Mouse (Mus musculus) midbrain, embryonic 13.5 days (tissue): ENCODE measurements around the gene Skiv2l. TPM values are rescaled to one million over a fixed set of nuclear protein-coding genes. Genes with fewer than 3 reads are reported as not detected.
A peak's percentile ranks its signal among the peaks of the same experiment; 100 is the strongest.

Experiments
- ATAC-seq: fragments of 200-750 bp; cut with Nextera tagmentation; 2 replicates; pipeline ENCODE4 v1.8.0; 2017; ENCODE audit warnings: mild to moderate bottlenecking, moderate TSS enrichment, moderate library complexity
- H3K27ac ChIP-seq: fragments of 300-500 bp; sonication (generic); 2 replicates; pipeline ENCODE4 v1.5.1; 2015; ENCODE audit warnings: inconsistent platforms, mild to moderate bottlenecking, moderate library complexity
- H3K27me3 ChIP-seq: fragments of 300-500 bp; sonication (generic); 2 replicates; pipeline ENCODE4 v1.6.1; 2015; ENCODE audit warnings: mild to moderate bottlenecking, inconsistent platforms
- H3K36me3 ChIP-seq: fragments of 300-500 bp; sonication (generic); 2 replicates; pipeline ENCODE4 v1.6.1; 2015; ENCODE audit warnings: mild to moderate bottlenecking, inconsistent platforms
- H3K4me1 ChIP-seq: fragments of 300-500 bp; sonication (generic); replicated peaks from 2 replicates; pipeline ENCODE4 v1.6.1; 2015; ENCODE audit warnings: inconsistent platforms
- H3K4me2 ChIP-seq: fragments of 300-500 bp; sonication (generic); replicated peaks from 2 replicates; pipeline ENCODE4 v1.6.1; 2015; ENCODE audit warnings: moderate library complexity, mild to moderate bottlenecking, inconsistent platforms
- H3K4me3 ChIP-seq: fragments of 300-500 bp; sonication (generic); replicated peaks from 2 replicates; pipeline ENCODE4 v1.5.1; 2015; ENCODE audit warnings: mild to moderate bottlenecking, inconsistent platforms
- H3K9ac ChIP-seq: fragments of 300-500 bp; sonication (generic); replicated peaks from 2 replicates; pipeline ENCODE4 v1.6.1; 2015; ENCODE audit warnings: mild to moderate bottlenecking, inconsistent platforms
- H3K9me3 ChIP-seq: fragments of 300-500 bp; sonication (generic); 2 replicates; pipeline ENCODE4 v1.6.1; 2016; ENCODE audit warnings: mild to moderate bottlenecking, inconsistent platforms
- WGBS: fragments of 180-500 bp; shearing (Covaris S2); methylation state at CpG from one replicate; pipeline ENCODE4 v1.1.7; 2015; 5-methylcytosine and 5-hydroxymethylcytosine counted together
- polyA plus RNA-seq: library from polyadenylated mRNA; unstranded; fragments of >200 nt; fragmentation: Nextera tagmentation; extraction: Ambion mirVana; gene quantifications from 2 replicates; pipeline ENCODE4 v1.2.1, GENCODE M21; 2015

The Skiv2l gene
- 59.3 and 61.3 TPM in 2 replicates for polyA plus RNA-seq

- peak; percentile 97 for ATAC-seq
- under 1% methylated on average over 52 of the region's 65 CpGs for WGBS
- H3K4me2 ChIP-seq = peak within 1 kb of the TSS; percentile 97
- peak within 1 kb of the TSS; percentile 90 for H3K9ac ChIP-seq
- H3K36me3 ChIP-seq = peaks cover 59% of the 10 kb centered on the region
- peak within 1 kb of the TSS; percentile 61 for H3K27ac ChIP-seq
- no peaks in the 10 kb centered on the region for H3K27me3 ChIP-seq
- peak within 1 kb of the TSS; percentile 91 for H3K4me3 ChIP-seq
- H3K4me1 ChIP-seq = peaks cover 26% of the 10 kb centered on the region
- no peaks in the 10 kb centered on the region for H3K9me3 ChIP-seq
Observed at GRCm38 (mm10) chr17:34849722-34850516, at the start of gene Skiv2l, which contains the start of gene Nelfe. Skiv2l (minus strand) TSS chr17:34850210. Nelfe (plus strand) TSS chr17:34850391.

- peak; percentile 14 for ATAC-seq
- H3K36me3 ChIP-seq = peaks cover 42% of the 10 kb centered on the region
- under 1% methylated on average over 36 of the region's 45 CpGs for WGBS
- peak overlapping the region; percentile 99 for H3K4me2 ChIP-seq
- H3K27me3 ChIP-seq = no peaks in the 10 kb centered on the region
- peak overlapping the region; percentile 95 for H3K27ac ChIP-seq
- H3K9ac ChIP-seq = peak overlapping the region; percentile 97
- no peaks in the 10 kb centered on the region for H3K9me3 ChIP-seq
- peak overlapping the region; percentile 96 for H3K4me3 ChIP-seq
- peaks cover 48% of the 10 kb centered on the region for H3K4me1 ChIP-seq
Observed at GRCm38 (mm10) chr17:34899053-34899889, 49.3 kb upstream of the Skiv2l start.

- H3K9me3 ChIP-seq = no peaks in the 10 kb centered on the region
- H3K4me1 ChIP-seq = peaks cover 51% of the 10 kb centered on the region
- H3K4me2 ChIP-seq = peak overlapping the region; percentile 99
- peak overlapping the region; percentile 96 for H3K4me3 ChIP-seq
- no peak for ATAC-seq
- H3K27ac ChIP-seq = peak overlapping the region; percentile 95
- H3K9ac ChIP-seq = peak overlapping the region; percentile 97
- H3K36me3 ChIP-seq = peaks cover 36% of the 10 kb centered on the region
- no peaks in the 10 kb centered on the region for H3K27me3 ChIP-seq
- 0% methylated on average over 3 of the region's 47 CpGs for WGBS
Observed at GRCm38 (mm10) chr17:34898706-34899052, 48.7 kb upstream of the Skiv2l start.

GRCm38 (mm10) chr17:34898160-34898586 lies 48.2 kb upstream of the Skiv2l start, which contains the start of the genes C2 and Ehmt2:
C2 (minus strand) TSS chr17:34898265.
Ehmt2 (plus strand) TSS chr17:34898469.
- Histone ChIP-seq H3K4me1 (peaks cover 55% of the 10 kb centered on the region), H3K27me3 (no peaks in the 10 kb centered on the region), H3K4me3 (peak within 1 kb of the TSS; percentile 96), H3K9ac (peak within 1 kb of the TSS; percentile 97), H3K4me2 (peak within 1 kb of the TSS; percentile 99), H3K9me3 (no peaks in the 10 kb centered on the region), H3K27ac (peak within 1 kb of the TSS; percentile 95), H3K36me3 (peaks cover 31% of the 10 kb centered on the region)
- peak; percentile 28 for ATAC-seq
- under 1% methylated on average over 34 of the region's 44 CpGs for WGBS

DNA sequence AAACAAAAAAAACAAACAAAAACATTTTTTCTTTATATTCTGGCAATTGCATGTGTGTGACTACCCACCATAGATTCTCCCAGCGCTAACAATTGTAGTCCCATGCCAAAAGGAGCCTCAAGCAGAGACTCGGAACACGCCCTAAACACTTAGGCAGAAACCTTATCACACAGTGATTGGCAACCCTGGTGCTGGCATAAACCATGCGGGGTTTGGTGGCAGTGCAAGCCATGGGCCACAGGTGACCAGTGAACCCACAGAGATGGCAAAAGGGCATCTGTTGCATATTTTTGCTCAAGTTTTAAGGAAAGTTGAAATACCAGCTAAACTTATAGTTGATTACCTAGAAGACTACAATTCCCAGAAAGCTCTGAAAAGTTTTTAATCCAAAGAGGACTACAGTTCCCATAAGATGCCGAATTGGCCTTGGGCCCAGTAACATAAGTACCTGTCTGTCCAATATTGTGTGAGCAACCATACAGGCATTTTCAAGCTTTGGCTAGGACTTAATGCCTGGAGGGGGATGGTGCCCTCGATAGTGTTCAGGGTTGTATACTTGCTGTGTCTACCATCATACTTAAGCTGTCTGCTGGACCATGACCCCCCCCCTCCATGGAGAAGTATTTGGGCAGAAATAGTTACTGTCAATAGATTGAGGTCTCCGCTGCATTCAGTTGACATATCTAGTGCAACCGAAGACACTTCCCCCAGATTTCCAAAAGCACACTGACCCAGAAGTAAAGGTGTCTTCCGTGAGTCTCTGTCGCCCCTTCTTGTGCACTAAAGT lies 47.6 kb upstream of the Skiv2l start:
- peak overlapping the region; percentile 97 for H3K9ac ChIP-seq
- H3K36me3 ChIP-seq = peaks cover 25% of the 10 kb centered on the region
- H3K9me3 ChIP-seq = no peaks in the 10 kb centered on the region
- WGBS = 20% methylated on average over 10 of the region's 10 CpGs
- peak overlapping the region; percentile 96 for H3K4me3 ChIP-seq
- H3K4me1 ChIP-seq = peaks cover 55% of the 10 kb centered on the region
- ATAC-seq = no peak
- H3K27ac ChIP-seq = peak overlapping the region; percentile 95
- H3K27me3 ChIP-seq = no peaks in the 10 kb centered on the region
- H3K4me2 ChIP-seq = peak overlapping the region; percentile 99

DNA sequence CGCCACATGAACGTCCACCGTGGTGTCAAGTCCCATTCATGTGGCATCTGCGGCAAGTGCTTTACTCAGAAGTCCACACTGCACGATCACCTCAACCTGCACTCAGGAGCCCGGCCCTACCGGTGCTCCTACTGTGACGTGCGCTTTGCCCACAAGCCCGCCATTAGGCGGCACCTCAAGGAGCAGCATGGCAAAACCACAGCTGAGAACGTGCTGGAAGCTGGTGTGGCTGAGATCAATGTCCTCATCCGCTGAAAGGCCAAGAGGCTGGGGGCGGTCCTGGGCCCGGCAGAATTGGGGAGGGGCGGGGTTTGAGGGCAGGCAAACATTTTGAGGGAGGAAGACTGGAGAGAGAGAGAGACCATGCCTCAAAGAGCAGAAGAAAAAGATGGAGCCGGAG lies 46.4 kb upstream of the Skiv2l start:
- Histone ChIP-seq H3K4me1 (peaks cover 55% of the 10 kb centered on the region), H3K9ac (peak overlapping the region; percentile 97; the same call in 1 of the 2 replicates), H3K4me3 (peak overlapping the region; percentile 86), H3K27me3 (no peaks in the 10 kb centered on the region), H3K36me3 (peaks cover 16% of the 10 kb centered on the region), H3K9me3 (no peaks in the 10 kb centered on the region), H3K27ac (peak overlapping the region; percentile 30; the same call in 1 of the 2 replicates), H3K4me2 (peak overlapping the region; percentile 99)
- ATAC-seq = no peak
- 84% methylated on average over 17 of the region's 17 CpGs for WGBS

GRCm38 (mm10) chr17:34895724-34896123 lies 45.7 kb upstream of the Skiv2l start:
- peak overlapping the region; percentile 99 for H3K4me2 ChIP-seq
- H3K27me3 ChIP-seq = no peaks in the 10 kb centered on the region
- WGBS = 94% methylated on average over 15 of the region's 15 CpGs
- peak overlapping the region; percentile 97 for H3K9ac ChIP-seq
- ATAC-seq = no peak
- peaks cover 50% of the 10 kb centered on the region for H3K4me1 ChIP-seq
- H3K36me3 ChIP-seq = peaks cover 11% of the 10 kb centered on the region
- H3K4me3 ChIP-seq = peak overlapping the region; percentile 86
- no peaks in the 10 kb centered on the region for H3K9me3 ChIP-seq
- peak overlapping the region; percentile 95 for H3K27ac ChIP-seq

GRCm38 (mm10) chr17:34894801-34895530 lies 45.0 kb upstream of the Skiv2l start:
- no peaks in the 10 kb centered on the region for H3K27me3 ChIP-seq
- peaks cover 43% of the 10 kb centered on the region for H3K4me1 ChIP-seq
- ATAC-seq = peak; percentile 49
- H3K27ac ChIP-seq = peak overlapping the region; percentile 95
- H3K4me2 ChIP-seq = peak overlapping the region; percentile 99
- H3K36me3 ChIP-seq = peaks cover 11% of the 10 kb centered on the region
- 5% methylated on average over 49 of the region's 51 CpGs for WGBS
- no peaks in the 10 kb centered on the region for H3K9me3 ChIP-seq
- peak overlapping the region; percentile 97 for H3K9ac ChIP-seq
- peak overlapping the region; percentile 86 for H3K4me3 ChIP-seq

GRCm38 (mm10) chr17:34894074-34894597 lies 44.1 kb upstream of the Skiv2l start:
- under 1% methylated on average over 43 of the region's 51 CpGs for WGBS
- H3K27me3 ChIP-seq = no peaks in the 10 kb centered on the region
- peaks cover 38% of the 10 kb centered on the region for H3K4me1 ChIP-seq
- H3K9ac ChIP-seq = peak overlapping the region; percentile 97
- peak; percentile 87 for ATAC-seq
- peaks cover 11% of the 10 kb centered on the region for H3K36me3 ChIP-seq
- peak overlapping the region; percentile 86 for H3K4me3 ChIP-seq
- H3K9me3 ChIP-seq = no peaks in the 10 kb centered on the region
- peak overlapping the region; percentile 95 for H3K27ac ChIP-seq
- peak overlapping the region; percentile 99 for H3K4me2 ChIP-seq

DNA sequence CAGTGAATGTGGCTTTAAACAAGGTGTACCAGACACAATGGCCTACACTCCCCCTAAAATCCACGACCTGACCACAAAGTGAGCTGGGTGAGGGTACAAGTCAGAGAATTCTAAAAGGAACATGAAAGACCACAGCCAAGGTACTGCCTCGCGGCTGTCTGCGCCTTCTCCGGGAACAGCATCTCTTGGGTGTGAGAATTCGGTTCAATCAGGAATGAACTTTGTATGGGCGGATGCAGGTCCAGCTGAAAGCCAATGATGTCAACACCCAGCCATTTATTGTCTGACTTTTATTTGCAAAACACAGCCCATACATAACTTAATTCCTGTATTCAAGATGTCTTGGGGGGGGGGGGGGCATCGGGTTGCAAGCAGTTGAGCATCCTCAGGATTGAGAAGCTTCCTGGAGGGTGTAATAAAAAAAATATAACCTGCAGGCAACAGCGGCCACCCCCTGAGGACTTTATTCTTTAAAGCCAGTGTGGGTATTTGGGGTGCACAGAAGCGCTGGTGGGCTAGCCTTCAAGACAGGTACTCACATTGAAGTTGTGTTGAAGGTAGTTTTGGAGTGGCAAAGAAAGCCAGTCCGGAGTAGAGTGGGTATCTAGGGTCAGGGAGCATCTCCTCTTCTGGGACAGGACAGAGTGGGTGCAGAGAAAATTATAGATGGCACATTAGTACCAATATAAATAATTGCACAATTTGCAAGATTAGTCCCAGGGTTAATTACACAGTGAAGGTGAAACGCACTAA lies 43.2 kb upstream of the Skiv2l start:
- Histone ChIP-seq H3K9ac (peak overlapping the region; percentile 97), H3K27me3 (no peaks in the 10 kb centered on the region), H3K4me3 (peak overlapping the region; percentile 86), H3K9me3 (no peaks in the 10 kb centered on the region), H3K4me1 (peaks cover 38% of the 10 kb centered on the region), H3K36me3 (peaks cover 11% of the 10 kb centered on the region), H3K27ac (peak overlapping the region; percentile 95), H3K4me2 (peak overlapping the region; percentile 99)
- peak; percentile 7; the same call in 1 of the 2 replicates for ATAC-seq
- 74% methylated on average over 12 of the region's 12 CpGs for WGBS
